Mouse (Mus musculus): ENCODE data around the gene Gad2. TPM values are rescaled to one million over a fixed set of nuclear protein-coding genes. Genes with fewer than 3 reads are reported as not detected.

Gad2 gene
- polyA plus RNA-seq, 1 experiment from 2014 or later = not detected

Small RNAs within 50 kb of the gene (microRNA-seq; reads per million reads assigned to microRNA genes)
- gene Gm23636 (ENCODE audit: borderline number of aligned reads) (not detected), gene Mir3967 (ENCODE audit: borderline number of aligned reads) (not detected)

Other genes with a start within 250 kb of the Gad2 start
- 51.9 and 63.0 TPM in 2 replicates for gene Apbb1ip, start 151.9 kb downstream of the Gad2 start, polyA plus RNA-seq (2015; fragmentation: Nextera tagmentation; extraction: Ambion mirVana)

Data from thymus, postnatal 0 days (tissue).